Mouse (Mus musculus) kidney, embryonic 14.5 days (tissue): ENCODE data around the gene Syt2. TPM values are rescaled to one million over a fixed set of nuclear protein-coding genes. Genes with fewer than 3 reads are reported as not detected.
A peak's percentile ranks its signal among the peaks of the same experiment; 100 is the strongest.

Source experiments
- ATAC-seq: fragments of 200-750 bp; cut with Nextera tagmentation; 2 replicates; pipeline ENCODE4 v1.8.0; 2017; ENCODE audit warnings: moderate number of reproducible peaks, mild to moderate bottlenecking, moderate TSS enrichment, moderate library complexity; ENCODE audit not compliant: low FRiP score, low TSS enrichment
- H3K27ac ChIP-seq: fragments of 300-500 bp; sonication (generic); 2 replicates; pipeline ENCODE4 v1.5.1; 2014; ENCODE audit warnings: low read depth, mild to moderate bottlenecking, low read length, moderate library complexity, mixed read lengths
- H3K27me3 ChIP-seq: fragments of 300-500 bp; sonication (generic); 2 replicates; pipeline ENCODE4 v1.6.1; 2014; ENCODE audit warnings: mild to moderate bottlenecking, low read length; ENCODE audit not compliant: control insufficient read depth, insufficient read depth
- H3K36me3 ChIP-seq: fragments of 300-500 bp; sonication (generic); 2 replicates; pipeline ENCODE4 v1.6.1; 2014; ENCODE audit warnings: low read length, mixed read lengths; ENCODE audit not compliant: control insufficient read depth, insufficient read depth
- H3K4me1 ChIP-seq: fragments of 300-500 bp; sonication (generic); 2 replicates; pipeline ENCODE4 v1.6.1; 2014; ENCODE audit warnings: low read length, mixed read lengths; ENCODE audit not compliant: control insufficient read depth, insufficient read depth
- H3K4me2 ChIP-seq: fragments of 300-500 bp; sonication (generic); replicated peaks from 2 replicates; pipeline ENCODE4 v1.6.1; 2014; ENCODE audit warnings: low read depth, mild to moderate bottlenecking, low read length
- H3K4me3 ChIP-seq: fragments of 300-500 bp; sonication (generic); 2 replicates; pipeline ENCODE4 v1.5.1; 2014; ENCODE audit warnings: mild to moderate bottlenecking, low read length
- H3K9ac ChIP-seq: fragments of 300-500 bp; sonication (generic); 2 replicates; pipeline ENCODE4 v1.6.1; 2014; ENCODE audit warnings: low read depth, mild to moderate bottlenecking, low read length, moderate library complexity
- H3K9me3 ChIP-seq: fragments of 300-500 bp; sonication (generic); 2 replicates; pipeline ENCODE4 v1.6.1; 2016; ENCODE audit warnings: low read length; ENCODE audit not compliant: control insufficient read depth
- WGBS: fragments of 180-500 bp; shearing (Covaris S2); extraction: QIAGEN DNeasy Blood & Tissue Kit; methylation state at CpG from one replicate; pipeline ENCODE4 v1.1.7; 2014; 5-methylcytosine and 5-hydroxymethylcytosine counted together
- polyA plus RNA-seq: library from polyadenylated mRNA; unstranded; fragments of >200 nt; fragmentation: Nextera tagmentation; extraction: Ambion mirVana; gene quantifications from 2 replicates; pipeline ENCODE4 v1.2.1, GENCODE M21; 2014

The Syt2 gene
- polyA plus RNA-seq, 1 experiment from 2014 or later, result 1.2 TPM

- Histone ChIP-seq H3K27me3 (no peaks in the 10 kb centered on the region), H3K9ac (no peak overlapping the region), H3K4me1 (peaks cover 45% of the 10 kb centered on the region), H3K4me2 (no peak overlapping the region), H3K27ac (no peak overlapping the region), H3K9me3 (no peaks in the 10 kb centered on the region), H3K4me3 (no peak overlapping the region), H3K36me3 (no peaks in the 10 kb centered on the region)
- ATAC-seq, result no peak
- WGBS, result 89% methylated on average over 5 of the region's 5 CpGs
These were observed 106.0 kb downstream of the Syt2 start for GRCm38 (mm10) chr1:134752447-134752846.

DNA sequence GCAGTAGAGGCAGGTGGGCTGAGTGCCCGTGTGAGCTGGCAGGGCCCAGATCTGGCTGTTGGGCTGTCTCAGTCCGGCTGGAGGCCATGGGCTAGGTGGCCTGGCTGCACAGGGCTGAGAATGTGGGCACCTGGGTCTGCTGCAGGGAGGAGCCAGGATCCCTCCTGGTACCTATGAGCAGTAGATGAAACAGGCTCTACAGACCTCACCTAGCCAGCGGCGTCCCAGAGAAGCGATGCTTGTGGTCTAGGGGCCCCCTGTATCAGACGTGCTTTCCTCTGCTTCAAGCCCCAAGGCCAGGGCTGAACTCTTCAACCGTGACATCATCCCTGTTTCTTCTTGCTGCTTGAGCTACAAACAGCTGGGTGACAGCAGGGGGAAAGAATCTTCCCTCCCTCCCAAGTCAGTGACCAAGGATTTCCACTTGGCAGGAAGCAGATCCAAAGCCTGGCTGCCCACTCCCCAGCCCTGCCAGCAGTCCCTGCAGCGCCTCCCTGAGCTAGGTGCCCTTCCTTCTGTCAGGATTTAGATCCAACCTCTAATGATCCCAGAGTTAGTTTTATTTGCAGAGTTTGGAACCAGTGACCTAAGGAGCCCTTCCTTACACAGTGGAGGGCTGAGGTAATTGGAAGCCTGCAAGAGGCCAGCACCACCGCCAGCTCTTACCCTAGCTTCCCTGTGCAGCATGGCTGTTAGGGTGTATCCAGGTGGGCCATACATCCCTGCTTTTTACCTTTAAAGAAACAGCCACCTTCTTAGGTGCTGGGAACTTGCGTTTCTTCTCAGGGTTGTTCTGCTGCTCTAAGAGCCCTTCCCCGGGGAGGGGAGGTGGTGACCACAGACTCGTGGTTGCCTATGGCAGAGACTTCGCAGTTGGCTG, 107.5 kb downstream of the Syt2 start:
- H3K27ac ChIP-seq, result peak overlapping the region; percentile 57
- no peak overlapping the region for H3K9ac ChIP-seq
- peak; percentile 47; the same call in 1 of the 2 replicates for ATAC-seq
- no peaks in the 10 kb centered on the region for H3K36me3 ChIP-seq
- WGBS, result 35% methylated on average over 13 of the region's 13 CpGs
- peaks cover 44% of the 10 kb centered on the region for H3K4me1 ChIP-seq
- H3K4me3 ChIP-seq, result no peak overlapping the region
- no peaks in the 10 kb centered on the region for H3K9me3 ChIP-seq
- no peak overlapping the region for H3K4me2 ChIP-seq
- H3K27me3 ChIP-seq, result no peaks in the 10 kb centered on the region

GRCm38 (mm10) chr1:134754818-134755217, 108.3 kb downstream of the Syt2 start:
- Histone ChIP-seq H3K27me3 (no peaks in the 10 kb centered on the region), H3K36me3 (peaks cover 3% of the 10 kb centered on the region; the same call in 1 of the 2 replicates), H3K9me3 (no peaks in the 10 kb centered on the region), H3K4me1 (peaks cover 44% of the 10 kb centered on the region), H3K4me2 (no peak overlapping the region), H3K4me3 (no peak overlapping the region), H3K27ac (peak overlapping the region; percentile 15; the same call in 1 of the 2 replicates), H3K9ac (no peak overlapping the region)
- 53% methylated on average over 10 of the region's 10 CpGs for WGBS
- ATAC-seq, result no peak

GRCm38 (mm10) chr1:134755548-134756189, 109.2 kb downstream of the Syt2 start:
- Histone ChIP-seq H3K4me1 (peaks cover 50% of the 10 kb centered on the region), H3K27me3 (no peaks in the 10 kb centered on the region), H3K9ac (no peak overlapping the region), H3K27ac (peak overlapping the region; percentile 53; the same call in 1 of the 2 replicates), H3K4me3 (no peak overlapping the region), H3K36me3 (peaks cover 7% of the 10 kb centered on the region; the same call in 1 of the 2 replicates), H3K4me2 (no peak overlapping the region), H3K9me3 (no peaks in the 10 kb centered on the region)
- 26% methylated on average over 13 of the region's 13 CpGs for WGBS
- 0 out of 2 replicates have a peak, but pooled peaks have one; percentile 44 for ATAC-seq

- H3K4me2 ChIP-seq, result no peak overlapping the region
- H3K27ac ChIP-seq, result peak overlapping the region; percentile 49; the same call in 1 of the 2 replicates
- no peak overlapping the region for H3K4me3 ChIP-seq
- 41% methylated on average over 10 of the region's 10 CpGs for WGBS
- peaks cover 7% of the 10 kb centered on the region; the same call in 1 of the 2 replicates for H3K36me3 ChIP-seq
- H3K4me1 ChIP-seq, result peaks cover 50% of the 10 kb centered on the region
- no peak overlapping the region for H3K9ac ChIP-seq
- peak; percentile 24; the same call in 1 of the 2 replicates for ATAC-seq
- H3K9me3 ChIP-seq, result no peaks in the 10 kb centered on the region
- no peaks in the 10 kb centered on the region for H3K27me3 ChIP-seq
These were observed 109.9 kb downstream of the Syt2 start for GRCm38 (mm10) chr1:134756190-134756873.

DNA sequence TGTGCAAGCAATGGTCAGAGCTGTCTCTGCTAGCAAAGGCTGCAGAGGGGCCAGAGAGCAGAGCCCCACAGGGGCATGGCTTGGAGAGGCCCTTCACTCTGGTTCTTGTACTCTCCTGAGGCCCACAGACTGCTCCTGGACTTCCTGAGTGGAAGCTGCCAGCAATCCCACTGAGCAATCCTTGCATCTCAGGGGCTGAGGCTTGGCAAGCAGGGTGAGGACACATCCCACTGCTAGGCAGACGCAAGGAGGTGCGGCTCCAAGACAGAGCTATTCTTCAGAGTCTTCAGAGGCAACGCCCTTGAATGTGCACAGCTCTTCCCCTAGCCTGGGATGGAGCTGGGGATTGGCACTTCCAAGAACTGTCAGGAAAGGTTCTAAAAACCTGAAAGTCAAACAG, 110.8 kb downstream of the Syt2 start:
- no peak overlapping the region for H3K9ac ChIP-seq
- no peak overlapping the region for H3K4me2 ChIP-seq
- H3K4me1 ChIP-seq, result peaks cover 47% of the 10 kb centered on the region
- H3K4me3 ChIP-seq, result no peak overlapping the region
- no peaks in the 10 kb centered on the region for H3K9me3 ChIP-seq
- H3K36me3 ChIP-seq, result peaks cover 7% of the 10 kb centered on the region; the same call in 1 of the 2 replicates
- no peak overlapping the region for H3K27ac ChIP-seq
- no peaks in the 10 kb centered on the region for H3K27me3 ChIP-seq
- 78% methylated on average over 3 of the region's 3 CpGs for WGBS
- no peak for ATAC-seq

GRCm38 (mm10) chr1:134759133-134759532, 112.7 kb downstream of the Syt2 start:
- Histone ChIP-seq H3K27me3 (no peaks in the 10 kb centered on the region), H3K4me2 (no peak overlapping the region), H3K27ac (no peak overlapping the region), H3K4me3 (no peak overlapping the region), H3K4me1 (peaks cover 42% of the 10 kb centered on the region), H3K36me3 (peaks cover 7% of the 10 kb centered on the region; the same call in 1 of the 2 replicates), H3K9me3 (no peaks in the 10 kb centered on the region), H3K9ac (no peak overlapping the region)
- ATAC-seq, result no peak
- WGBS, result 89% methylated on average over 6 of the region's 6 CpGs

GRCm38 (mm10) chr1:134760642-134761041, 114.2 kb downstream of the Syt2 start:
- Histone ChIP-seq H3K4me2 (no peak overlapping the region), H3K4me1 (peaks cover 42% of the 10 kb centered on the region), H3K9ac (no peak overlapping the region), H3K9me3 (no peaks in the 10 kb centered on the region), H3K4me3 (no peak overlapping the region), H3K27me3 (no peaks in the 10 kb centered on the region), H3K36me3 (peaks cover 7% of the 10 kb centered on the region; the same call in 1 of the 2 replicates), H3K27ac (no peak overlapping the region)
- no peak for ATAC-seq
- WGBS, result 41% methylated on average over 5 of the region's 5 CpGs
